Mouse (Mus musculus) erythroblast, embryonic 14.5 days (primary cell): Measurements from ENCODE around the gene Rbck1. TPM values are rescaled to one million over a fixed set of nuclear protein-coding genes. Genes with fewer than 3 reads are reported as not detected.
"Not testable (repeated sequence)": the region's sequence is repeated elsewhere in the genome, so short reads cannot be mapped to it uniquely, and the experiment has no call there.

ENCODE experiments used
- H3K27me3 ChIP-seq: 2 replicates; pipeline ENCODE4 v1.6.1; 2012; ENCODE audit warnings: inconsistent platforms; ENCODE audit not compliant: control insufficient read depth
- H3K36me3 ChIP-seq: 2 replicates; pipeline ENCODE4 v1.6.1; 2012; ENCODE audit warnings: mild to moderate bottlenecking, inconsistent platforms; ENCODE audit not compliant: control insufficient read depth
- H3K4me1 ChIP-seq: 2 replicates; pipeline ENCODE4 v1.6.1; 2012; ENCODE audit warnings: inconsistent platforms; ENCODE audit not compliant: control insufficient read depth
- H3K4me3 ChIP-seq: replicated peaks from 2 replicates; pipeline ENCODE3; 2012; ENCODE audit warnings: moderate library complexity, mild to moderate bottlenecking, inconsistent platforms
- H3K9me3 ChIP-seq: 2 replicates; pipeline ENCODE4 v1.6.1; 2012; ENCODE audit warnings: low read length, inconsistent platforms, mixed read lengths; ENCODE audit not compliant: control insufficient read depth
- GATA1 ChIP-seq: IDR thresholded peaks from 2 replicates; pipeline ENCODE4 v1.6.1; 2012; ENCODE audit warnings: low read length, inconsistent platforms, mixed read lengths
- TAL1 ChIP-seq: IDR thresholded peaks from 3 replicates; pipeline ENCODE4 v1.6.1; 2012; ENCODE audit warnings: low read length, inconsistent platforms, mixed read lengths
- polyA plus RNA-seq: library from polyadenylated mRNA; stranded (reverse); fragments of >175 nt; gene quantifications from 2 replicates; pipeline ENCODE4 v1.2.3, GENCODE M21; 2012

The Rbck1 gene
- polyA plus RNA-seq, 1 experiment = 16.2 TPM

GRCm38 (mm10) chr2:152363245-152364147 is 31.0 kb upstream of the Rbck1 start:
- H3K4me3 ChIP-seq = peak overlapping the region; percentile 43
- peaks cover 3% of the 10 kb centered on the region for H3K9me3 ChIP-seq
- H3K36me3 ChIP-seq = no peaks in the 10 kb centered on the region
- peaks cover 5% of the 10 kb centered on the region; the same call in 1 of the 2 replicates for H3K27me3 ChIP-seq
- TF ChIP-seq GATA1 (no peak), TAL1 (no peak)
- peaks cover 15% of the 10 kb centered on the region for H3K4me1 ChIP-seq

DNA sequence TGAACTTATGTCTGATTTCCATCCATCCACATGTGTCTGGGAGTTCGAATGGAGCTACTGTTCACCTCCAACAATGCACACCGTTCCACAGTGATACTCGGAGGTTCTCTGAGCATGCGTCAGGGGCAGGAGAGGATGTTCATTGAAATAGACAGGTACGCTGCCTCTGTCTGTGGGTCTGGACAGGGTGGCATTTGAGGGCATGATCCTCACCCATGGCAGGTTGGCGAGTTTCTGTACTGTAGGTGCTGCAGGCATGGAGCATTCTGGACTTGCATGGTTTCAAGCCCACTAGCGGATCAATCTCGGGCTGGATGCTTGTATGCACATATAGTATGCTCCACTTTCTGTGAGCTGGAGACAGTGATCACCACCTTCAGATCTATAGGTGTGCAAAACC is 28.7 kb upstream of the Rbck1 start:
- Histone ChIP-seq H3K27me3 (peaks cover 5% of the 10 kb centered on the region; the same call in 1 of the 2 replicates), H3K4me1 (peaks cover 15% of the 10 kb centered on the region), H3K9me3 (peaks cover 3% of the 10 kb centered on the region), H3K4me3 (no peak overlapping the region), H3K36me3 (no peaks in the 10 kb centered on the region)
- TF ChIP-seq TAL1 (no peak), GATA1 (no peak)

DNA sequence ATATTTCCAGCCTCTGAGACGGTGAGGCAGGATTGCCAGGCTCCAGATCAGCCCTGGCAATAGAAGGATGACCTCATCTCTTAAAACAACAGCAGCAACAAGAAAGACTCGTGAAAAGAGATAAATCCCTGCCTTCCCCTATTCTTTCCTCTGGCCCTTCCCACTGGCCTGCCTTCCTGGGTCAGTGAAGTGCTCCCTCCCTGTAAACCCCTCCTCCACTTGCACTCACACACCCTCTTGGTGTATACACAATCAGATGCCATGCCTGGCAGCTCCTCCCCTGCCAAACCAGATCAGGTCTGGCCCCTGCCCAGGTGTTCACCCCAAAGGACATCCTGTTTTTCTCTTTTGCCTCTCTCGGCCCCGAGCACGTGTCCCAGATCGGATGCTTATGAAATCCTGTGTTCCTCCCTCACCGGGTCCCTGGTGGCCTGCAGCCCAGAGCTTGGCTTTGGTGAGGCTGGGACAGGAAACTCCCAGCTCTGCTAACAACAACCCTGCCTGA is 27.9 kb upstream of the Rbck1 start:
- H3K36me3 ChIP-seq = no peaks in the 10 kb centered on the region
- no peak overlapping the region for H3K4me3 ChIP-seq
- peaks cover 3% of the 10 kb centered on the region for H3K9me3 ChIP-seq
- peaks cover 5% of the 10 kb centered on the region; the same call in 1 of the 2 replicates for H3K27me3 ChIP-seq
- TF ChIP-seq TAL1 = no peak
- TF ChIP-seq GATA1 = no peak
- H3K4me1 ChIP-seq = peaks cover 15% of the 10 kb centered on the region

GRCm38 (mm10) chr2:152359616-152360015 is 27.2 kb upstream of the Rbck1 start:
- H3K36me3 ChIP-seq = no peaks in the 10 kb centered on the region
- H3K9me3 ChIP-seq = peaks cover 3% of the 10 kb centered on the region
- peaks cover 5% of the 10 kb centered on the region; the same call in 1 of the 2 replicates for H3K27me3 ChIP-seq
- H3K4me3 ChIP-seq = no peak overlapping the region
- TF ChIP-seq GATA1 (no peak), TAL1 (no peak)
- H3K4me1 ChIP-seq = peaks cover 15% of the 10 kb centered on the region

DNA sequence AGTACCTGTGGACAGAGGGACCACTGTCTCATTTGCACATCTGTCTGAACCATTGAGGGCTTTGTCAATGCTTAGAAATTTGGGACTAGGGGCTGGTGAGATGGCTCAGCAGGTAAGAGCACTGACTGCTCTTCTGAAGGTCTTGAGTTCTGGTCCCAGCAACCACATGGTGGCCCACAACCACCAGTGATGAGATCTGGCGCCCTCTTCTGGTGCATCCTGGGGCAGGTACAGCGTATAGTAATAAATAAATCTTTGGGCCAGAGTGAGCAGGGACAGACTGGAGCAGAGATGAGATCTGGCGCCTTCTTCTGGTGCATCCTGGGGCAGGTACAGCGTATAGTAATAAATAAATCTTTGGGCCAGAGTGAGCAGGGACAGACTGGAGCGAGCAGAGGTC is 26.5 kb upstream of the Rbck1 start:
- H3K4me1 ChIP-seq = peaks cover 14% of the 10 kb centered on the region
- H3K36me3 ChIP-seq, H3K9me3 ChIP-seq, H3K4me3 ChIP-seq, H3K27me3 ChIP-seq: not testable (repeated sequence)

- Histone ChIP-seq H3K4me1 (peaks cover 7% of the 10 kb centered on the region), H3K27me3 (peaks cover 5% of the 10 kb centered on the region; the same call in 1 of the 2 replicates), H3K4me3 (no peak overlapping the region), H3K9me3 (peaks cover 3% of the 10 kb centered on the region), H3K36me3 (no peaks in the 10 kb centered on the region)
- TF ChIP-seq TAL1 (no peak), GATA1 (no peak)
These were observed 24.8 kb upstream of the Rbck1 start for GRCm38 (mm10) chr2:152357254-152357653.

DNA sequence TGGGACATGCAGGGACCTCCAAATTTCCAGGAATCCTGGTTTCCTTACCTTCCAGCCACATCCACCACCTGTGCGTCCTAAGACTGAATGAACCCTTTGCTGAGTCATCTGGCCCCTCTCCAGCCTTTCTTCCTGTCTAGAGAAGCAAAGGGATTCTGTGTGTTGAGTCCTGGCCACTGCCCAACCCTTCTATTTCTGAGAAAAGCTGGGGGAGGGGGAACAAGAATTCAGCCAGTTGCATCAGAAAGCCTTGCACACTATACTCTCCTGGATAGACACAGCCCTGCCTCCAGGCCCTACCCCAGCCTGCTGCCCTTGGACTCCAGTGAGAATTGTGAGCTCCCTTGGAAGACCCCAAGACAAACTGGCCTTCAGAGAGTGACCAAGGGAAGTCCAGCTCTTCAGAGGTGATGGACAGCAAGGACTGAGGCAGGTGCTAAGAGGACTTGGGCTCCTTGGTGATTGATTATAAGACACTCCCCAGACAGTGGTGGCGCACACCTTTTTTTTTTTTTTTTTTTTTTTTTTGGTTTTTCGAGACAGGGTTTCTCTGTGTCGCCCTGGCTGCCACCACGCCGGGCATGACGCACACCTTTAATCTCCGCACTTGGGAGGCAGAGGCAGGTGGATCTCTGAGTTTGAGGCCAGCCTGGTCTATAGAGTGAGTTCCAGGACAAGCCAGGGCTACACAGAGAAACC is 17.5 kb upstream of the Rbck1 start:
- H3K4me3 ChIP-seq = no peak overlapping the region
- no peak for TF ChIP-seq GATA1
- no peak; the same call in 2 of the 3 replicates for TF ChIP-seq TAL1
- H3K27me3 ChIP-seq = no peaks in the 10 kb centered on the region
- no peaks in the 10 kb centered on the region for H3K9me3 ChIP-seq
- no peaks in the 10 kb centered on the region for H3K36me3 ChIP-seq
- H3K4me1 ChIP-seq = peaks cover 52% of the 10 kb centered on the region

DNA sequence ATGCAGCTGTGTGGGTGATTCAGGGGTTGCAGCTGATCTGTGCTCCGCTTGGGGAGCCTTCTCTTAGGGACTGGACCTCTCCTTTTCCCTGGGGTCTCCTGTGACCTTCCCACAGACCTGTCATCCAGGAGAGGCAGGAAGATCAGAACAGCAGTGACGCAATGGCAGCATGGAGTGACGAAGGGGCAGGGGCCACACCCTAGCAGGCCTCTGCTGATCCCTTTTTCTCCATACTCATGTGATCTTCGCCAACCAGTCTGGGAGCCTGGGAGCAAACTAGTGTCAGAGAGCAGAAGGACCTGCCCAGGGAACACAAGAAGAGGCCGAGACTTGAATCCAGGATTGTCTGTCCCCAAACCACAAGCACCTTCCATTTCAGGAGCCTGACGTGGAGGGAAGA is 16.8 kb upstream of the Rbck1 start:
- H3K27me3 ChIP-seq = no peaks in the 10 kb centered on the region
- H3K9me3 ChIP-seq = no peaks in the 10 kb centered on the region
- TF ChIP-seq TAL1 = no peak
- no peak for TF ChIP-seq GATA1
- no peaks in the 10 kb centered on the region for H3K36me3 ChIP-seq
- H3K4me1 ChIP-seq = peaks cover 59% of the 10 kb centered on the region
- H3K4me3 ChIP-seq = no peak overlapping the region

DNA sequence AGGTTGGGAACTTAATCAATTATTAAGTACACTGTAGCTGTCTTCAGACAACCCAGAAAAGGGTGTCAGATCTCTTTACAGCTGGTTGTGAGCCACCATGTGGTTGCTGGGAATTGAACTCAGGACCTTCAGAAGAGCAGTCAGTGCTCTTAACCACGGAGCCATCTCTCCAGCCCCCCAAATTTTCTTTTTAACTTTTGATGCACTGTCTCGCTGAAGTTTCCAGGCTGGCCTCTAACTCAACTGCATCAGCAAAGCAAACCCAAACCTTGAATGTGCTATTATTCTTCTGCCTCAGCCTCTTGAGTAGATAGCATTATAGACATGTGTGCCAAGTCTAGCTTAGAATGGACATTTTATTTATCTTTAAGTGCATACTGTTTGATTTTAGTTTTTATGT is 15.3 kb upstream of the Rbck1 start:
- Histone ChIP-seq H3K27me3 (peaks cover 11% of the 10 kb centered on the region), H3K4me1 (peaks cover 73% of the 10 kb centered on the region), H3K36me3 (no peaks in the 10 kb centered on the region), H3K4me3 (no peak overlapping the region), H3K9me3 (no peaks in the 10 kb centered on the region)
- TF ChIP-seq GATA1 (no peak), TAL1 (no peak)
